Mouse (Mus musculus) left cerebral cortex, postnatal 14 days (tissue): ENCODE results near the gene Strn4. TPM values are rescaled to one million over a fixed set of nuclear protein-coding genes. Genes with fewer than 3 reads are reported as not detected.
A peak's percentile ranks its signal among the peaks of the same experiment; 100 is the strongest.

Source experiments
- DNase-seq, 2 experiments: peaks; one replicate each; pipeline ENCODE4 v3.0.0; 2021 to 2022; ENCODE audit warnings: low spot score in 2 of 2, mixed read lengths in 1 of 2
- intact Hi-C: fragments of 180-260 bp; cut with DNase I; formaldehyde crosslinking; loops from one replicate; pipeline ENCODE4 v1.15.1; 2025
- total RNA-seq, 2 experiments: library from RNA; stranded (reverse); gene quantifications; 2 replicates each; pipeline ENCODE4 v1.2.3; 2021

Gene Strn4
- total RNA-seq, 2 experiments from 2014 or later: 333 to 347 TPM

GRCm38 (mm10) chr7:16808647-16809046 is 7.0 kb upstream of the Strn4 start:
- intact Hi-C loops: no loop called here
- DNase-seq: no peak

DNA sequence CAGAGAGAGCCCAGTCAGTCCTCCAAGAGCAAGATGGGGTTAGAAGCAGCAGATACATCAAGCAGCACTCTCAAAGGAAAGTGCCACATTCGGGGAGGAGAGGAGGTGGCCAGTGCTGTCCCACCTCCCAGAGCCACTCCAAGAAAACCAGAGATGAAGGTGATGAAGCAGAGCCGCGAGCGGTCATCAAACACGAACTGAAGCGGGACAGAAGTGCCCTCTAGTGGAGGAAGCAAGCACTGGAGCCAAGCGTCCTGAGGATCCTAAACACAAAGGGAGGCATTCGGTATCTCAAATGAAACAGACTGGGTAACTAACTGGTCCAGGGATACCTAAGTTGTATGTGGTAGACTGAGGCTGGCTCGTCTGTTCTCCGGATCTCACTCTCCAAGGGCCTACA is 6.0 kb upstream of the Strn4 start:
- peak; percentile 72 to 81 for DNase-seq
- intact Hi-C loops: loop anchor here (5.0 kb wide), 3 partner anchors 38 to 182 kb away; no protein-coding TSS in a partner anchor

DNA sequence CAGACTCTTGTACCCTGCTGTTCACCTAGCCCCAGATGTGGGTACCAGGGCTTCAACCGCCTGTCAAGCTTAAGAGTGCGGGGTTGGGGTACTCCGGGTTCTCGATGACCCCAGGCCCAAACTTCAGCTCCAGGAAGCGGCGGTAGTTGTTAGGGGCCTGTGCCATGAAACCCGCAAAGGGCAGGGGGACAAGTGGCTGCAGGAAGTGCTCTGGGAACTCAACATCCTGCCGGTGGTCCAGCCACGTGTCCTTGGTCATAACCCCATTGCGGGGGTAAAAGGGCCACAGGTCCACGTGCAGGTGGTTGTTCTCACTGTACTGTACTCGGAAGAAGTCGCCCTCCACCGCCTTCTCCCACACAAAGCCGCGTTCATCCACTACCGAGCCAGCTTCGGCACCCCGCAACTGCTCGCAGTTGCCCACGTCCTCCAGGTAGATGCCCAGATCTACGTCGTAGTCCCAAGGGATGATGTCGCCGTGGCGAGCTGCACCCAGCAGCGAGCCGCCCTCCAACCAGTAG is 5.2 kb upstream of the Strn4 start:
- DNase-seq: no peak
- intact Hi-C loops: loop anchor here (5.0 kb wide), 3 partner anchors 37 to 183 kb away; no protein-coding TSS in a partner anchor

GRCm38 (mm10) chr7:16810920-16811648 is 4.6 kb upstream of the Strn4 start:
- peak; percentile 55 to 63 for DNase-seq
- intact Hi-C loops: loop anchor here (5.0 kb wide), 3 partner anchors 36 to 184 kb away; no protein-coding TSS in a partner anchor

DNA sequence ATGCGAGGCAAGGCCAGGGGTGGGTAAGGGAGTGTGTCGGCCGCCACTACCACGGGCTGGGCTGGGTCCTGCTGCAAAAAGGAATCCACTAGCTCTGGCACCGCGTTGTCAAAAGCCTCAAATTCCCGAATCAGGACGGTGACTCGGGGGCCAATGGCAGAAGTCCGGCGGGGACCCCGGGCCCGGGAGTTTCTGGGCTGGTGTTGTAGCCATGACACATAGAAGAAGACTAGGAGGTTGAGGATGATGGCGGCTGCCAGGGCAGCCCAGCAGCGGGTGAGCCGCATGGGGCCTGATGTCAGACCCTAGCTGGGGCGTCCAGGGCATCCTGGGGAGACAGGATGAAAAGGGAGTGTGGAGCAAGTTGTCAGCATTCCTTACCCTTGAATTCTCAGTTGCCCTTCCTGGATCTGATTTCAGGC is 4.0 kb upstream of the Strn4 start:
- DNase-seq: no peak
- intact Hi-C loops: loop anchor here (5.0 kb wide), 3 partner anchors 36 to 184 kb away; no protein-coding TSS in a partner anchor

DNA sequence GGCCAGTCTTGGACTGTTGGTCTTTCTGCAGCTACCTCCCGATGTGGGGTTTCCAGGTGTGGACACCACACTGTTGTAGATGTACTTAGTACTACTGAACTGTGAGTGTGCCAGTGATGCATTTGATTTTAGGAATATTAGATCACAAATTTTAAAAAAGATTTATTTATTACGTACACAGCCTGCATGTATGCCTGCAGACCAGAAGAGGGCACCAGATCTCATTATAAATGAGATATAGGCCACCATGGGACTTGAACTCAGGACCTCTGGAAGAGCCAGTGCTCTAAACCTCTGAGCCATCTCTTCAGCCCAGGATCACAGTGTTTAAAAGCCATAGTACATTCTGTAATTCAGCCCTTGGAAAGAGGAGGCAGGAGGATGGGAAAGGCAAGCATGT is 3.2 kb upstream of the Strn4 start:
- intact Hi-C loops: loop anchor here (5.0 kb wide), 3 partner anchors 35 to 185 kb away; no protein-coding TSS in a partner anchor
- DNase-seq: no peak

DNA sequence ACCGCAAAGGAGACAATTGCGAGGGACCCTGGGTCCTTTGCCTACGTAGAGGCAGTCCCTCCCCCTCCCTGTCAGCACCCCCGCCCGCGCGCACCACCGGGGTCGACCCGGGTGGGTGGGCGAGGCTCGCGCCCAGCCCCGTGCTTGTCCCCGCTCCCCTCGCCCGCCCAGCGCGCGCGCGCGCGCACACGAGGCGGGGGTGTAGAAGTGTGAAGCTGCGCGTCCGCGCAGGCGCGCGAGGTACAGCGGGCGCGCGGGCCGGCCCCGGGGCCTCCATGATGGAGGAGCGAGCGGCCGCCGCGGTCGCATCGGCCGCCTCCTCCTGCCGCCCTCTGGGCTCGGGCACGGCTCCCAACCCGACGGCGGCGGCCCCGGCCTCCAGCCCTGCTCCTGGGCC is 387 bp downstream of the Strn4 start:
- intact Hi-C loops: loop anchor here (5.0 kb wide), 1 partner anchor 414 kb away; the partner anchor contains the start of gene Zc3h4
- DNase-seq: peak; percentile 81 to 85

- intact Hi-C loops: loop anchor here (5.0 kb wide), 1 partner anchor 414 kb away; the partner anchor contains the start of gene Zc3h4
- peak in 1 of 2 experiments; percentile 46 for DNase-seq
Observed at GRCm38 (mm10) chr7:16816475-16817122, 910 bp downstream of the Strn4 start, which contains the start of gene Fkrp. Fkrp (minus strand) TSS chr7:16816732.

DNA sequence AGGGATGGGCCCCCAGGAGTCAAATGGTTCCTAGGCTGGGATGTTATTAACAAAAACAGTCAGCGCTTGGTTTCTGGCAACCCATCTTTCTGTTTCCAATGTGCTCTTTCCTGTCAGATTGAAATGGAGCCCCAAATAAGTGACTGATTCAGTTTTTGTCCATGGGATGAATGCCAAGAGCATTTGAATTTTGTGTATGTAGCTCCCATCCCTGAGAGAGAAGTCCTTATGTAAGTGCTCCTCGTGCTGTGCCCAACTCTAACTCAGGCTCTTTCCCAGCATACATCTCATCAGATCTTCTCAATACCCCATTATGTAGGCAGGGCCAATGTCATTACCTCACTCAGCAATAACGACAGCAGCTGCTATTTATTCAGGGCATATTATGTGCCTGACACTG is 2.0 kb downstream of the Strn4 start:
- intact Hi-C loops: loop anchor here (5.0 kb wide), 1 partner anchor 415 kb away; the partner anchor contains the start of gene Zc3h4
- DNase-seq: peak; percentile 68 to 81

GRCm38 (mm10) chr7:16819794-16820193 is 4.1 kb downstream of the Strn4 start:
- intact Hi-C loops: loop anchor here (5.0 kb wide), 1 partner anchor 417 kb away; the partner anchor contains the start of gene Zc3h4

GRCm38 (mm10) chr7:16820271-16820763 is 4.6 kb downstream of the Strn4 start:
- intact Hi-C loops: no loop called here
- no peak for DNase-seq

More at GRCm38 (mm10) chr7:16819794-16820193, 4.1 kb downstream of the Strn4 start:
- no peak for DNase-seq

GRCm38 (mm10) chr7:16821091-16821490 is 5.4 kb downstream of the Strn4 start:
- DNase-seq: no peak
- intact Hi-C loops: no loop called here

GRCm38 (mm10) chr7:16821669-16822101 is 6.0 kb downstream of the Strn4 start:
- intact Hi-C loops: no loop called here
- DNase-seq: peak; percentile 77 to 87

DNA sequence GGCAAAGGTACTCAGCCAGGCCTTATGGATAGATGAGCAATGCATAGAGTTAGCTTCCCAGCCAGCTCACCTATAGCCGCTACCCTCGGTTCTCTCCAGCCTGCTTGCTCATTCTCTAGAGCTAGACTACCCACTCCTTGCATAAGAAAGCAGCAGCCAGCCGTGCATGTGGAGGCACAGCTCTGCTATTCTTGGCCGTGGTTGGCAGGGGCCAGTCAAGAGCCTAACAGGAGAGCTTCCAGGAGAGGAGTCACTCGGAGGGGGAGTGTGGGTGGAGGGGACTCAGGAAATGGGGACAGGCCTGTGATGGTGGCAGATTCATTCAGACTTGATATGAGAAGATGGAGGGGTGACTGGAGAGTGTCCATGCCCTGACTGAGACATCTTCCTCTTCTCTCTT is 8.0 kb downstream of the Strn4 start:
- intact Hi-C loops: no loop called here
- peak; percentile 74 to 82 for DNase-seq

GRCm38 (mm10) chr7:16825785-16826184 is 10.1 kb downstream of the Strn4 start:
- intact Hi-C loops: no loop called here
- no peak for DNase-seq

DNA sequence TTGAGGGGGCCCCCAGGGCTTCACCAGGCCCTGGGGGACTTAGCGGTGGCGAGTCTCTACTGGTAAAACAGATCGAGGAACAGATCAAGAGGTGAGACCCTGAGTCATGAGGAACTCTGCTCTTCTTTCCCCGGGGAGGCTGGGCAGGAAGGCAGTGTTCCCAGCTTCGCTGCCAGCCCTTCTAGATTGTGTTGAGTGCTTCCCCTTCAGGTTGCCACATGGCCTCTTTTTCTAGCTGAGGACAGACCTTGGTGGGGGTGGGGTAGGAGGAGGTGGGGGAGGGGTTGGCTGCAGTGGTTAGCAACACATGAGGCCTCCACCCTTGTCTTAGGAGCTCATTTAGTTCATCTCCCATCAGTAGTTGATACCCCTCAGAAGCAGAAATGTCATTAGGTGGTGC is 10.9 kb downstream of the Strn4 start:
- no peak for DNase-seq
- intact Hi-C loops: no loop called here

- DNase-seq: no peak
- intact Hi-C loops: no loop called here
Observed at GRCm38 (mm10) chr7:16827274-16827673, 11.6 kb downstream of the Strn4 start.

DNA sequence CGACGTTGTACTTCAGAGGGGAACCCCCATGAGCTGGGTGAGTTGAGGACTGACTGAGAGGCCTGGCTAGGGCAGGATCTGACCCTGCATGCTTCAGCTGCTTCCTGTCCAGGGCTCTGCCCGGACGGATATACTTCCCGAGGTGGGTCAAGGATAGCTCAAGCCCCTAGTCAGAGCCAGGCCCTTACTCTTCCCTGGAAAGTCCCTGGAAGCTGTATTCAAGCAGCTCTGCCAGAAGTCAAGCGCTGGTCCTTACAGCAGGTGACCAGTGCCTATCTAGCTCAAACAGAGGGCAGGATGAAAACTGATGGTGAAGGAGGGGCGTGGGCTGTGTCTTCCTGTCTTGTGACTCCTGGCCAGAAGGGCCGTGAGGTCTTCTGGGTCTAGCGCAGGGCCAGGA is 14.8 kb downstream of the Strn4 start:
- DNase-seq: no peak
- intact Hi-C loops: no loop called here

DNA sequence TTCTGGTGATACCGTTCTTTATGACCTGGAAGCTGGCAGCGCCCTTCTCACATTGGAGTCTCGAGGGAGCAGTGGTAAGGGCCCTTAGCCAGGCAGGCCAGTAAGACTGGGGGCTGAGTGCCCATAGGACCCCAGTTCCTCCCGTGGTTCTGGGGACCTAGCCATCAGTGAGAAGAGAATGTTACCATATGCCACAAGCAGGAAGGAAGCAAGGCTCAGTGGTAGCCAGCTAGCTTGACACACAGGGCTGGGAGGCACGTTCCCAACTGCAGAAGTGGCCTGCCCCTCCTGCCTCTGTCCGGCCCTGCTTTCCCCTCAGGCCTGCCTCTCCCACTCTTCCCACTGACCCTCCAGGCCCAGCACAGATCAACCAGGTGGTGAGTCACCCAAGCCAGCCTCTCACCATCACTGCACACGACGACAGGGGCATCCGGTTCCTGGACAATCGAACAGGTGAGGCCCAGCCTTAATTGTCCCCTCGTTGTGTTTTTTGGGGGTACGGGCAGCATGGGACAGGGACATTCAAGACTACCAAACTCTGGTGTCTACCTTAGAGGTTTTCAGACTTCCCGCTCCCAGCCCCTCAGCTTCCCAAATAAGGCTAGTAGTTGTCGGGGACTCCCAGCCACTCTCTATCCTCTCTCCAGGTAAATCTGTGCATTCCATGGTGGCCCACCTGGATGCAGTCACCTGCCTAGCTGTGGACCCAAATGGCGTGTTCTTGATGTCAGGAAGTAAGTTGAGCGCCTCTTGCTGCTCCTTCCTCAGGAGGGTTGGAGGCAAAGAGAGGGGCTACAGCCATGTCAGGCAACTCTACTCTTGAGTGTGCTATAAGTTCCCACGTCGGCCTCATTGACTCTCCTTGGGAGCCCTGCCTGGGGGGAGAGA is 22.5 kb downstream of the Strn4 start:
- intact Hi-C loops: no loop called here
- no peak for DNase-seq
